Mouse (Mus musculus) forebrain, embryonic 13.5 days (tissue): ENCODE measurements around the gene Ttc16. TPM values are rescaled to one million over a fixed set of nuclear protein-coding genes. Genes with fewer than 3 reads are reported as not detected.

Experiments
- ATAC-seq: fragments of 200-750 bp; cut with Nextera tagmentation; 2 replicates; pipeline ENCODE4 v1.8.0; 2017
- H3K27ac ChIP-seq: fragments of 300-500 bp; sonication (generic); 2 replicates; pipeline ENCODE4 v1.5.1; 2015; ENCODE audit warnings: inconsistent platforms, mild to moderate bottlenecking, moderate library complexity
- H3K27me3 ChIP-seq: fragments of 300-500 bp; sonication (generic); 2 replicates; pipeline ENCODE4 v1.6.1; 2015; ENCODE audit warnings: mild to moderate bottlenecking, inconsistent platforms
- H3K36me3 ChIP-seq: fragments of 300-500 bp; sonication (generic); 2 replicates; pipeline ENCODE4 v1.6.1; 2015; ENCODE audit warnings: mild to moderate bottlenecking, inconsistent platforms; ENCODE audit not compliant: poor library complexity, severe bottlenecking
- H3K4me1 ChIP-seq: fragments of 300-500 bp; sonication (generic); 2 replicates; pipeline ENCODE4 v1.6.1; 2015; ENCODE audit warnings: inconsistent platforms
- H3K4me2 ChIP-seq: fragments of 300-500 bp; sonication (generic); 2 replicates; pipeline ENCODE4 v1.6.1; 2015; ENCODE audit warnings: inconsistent platforms, mild to moderate bottlenecking, moderate library complexity
- H3K4me3 ChIP-seq: fragments of 300-500 bp; sonication (generic); 2 replicates; pipeline ENCODE4 v1.5.1; 2015; ENCODE audit warnings: mild to moderate bottlenecking, inconsistent platforms
- H3K9ac ChIP-seq: fragments of 300-500 bp; sonication (generic); 2 replicates; pipeline ENCODE4 v1.6.1; 2015; ENCODE audit warnings: mild to moderate bottlenecking, inconsistent platforms
- H3K9me3 ChIP-seq: fragments of 300-500 bp; sonication (generic); replicated peaks from 2 replicates; pipeline ENCODE4 v1.6.1; 2016; ENCODE audit warnings: inconsistent platforms
- WGBS: fragments of 180-500 bp; shearing (Covaris S2); methylation state at CpG from one replicate; pipeline ENCODE4 v1.1.7; 2015; 5-methylcytosine and 5-hydroxymethylcytosine counted together
- polyA plus RNA-seq: library from polyadenylated mRNA; unstranded; fragments of >200 nt; fragmentation: Nextera tagmentation; extraction: Ambion mirVana; gene quantifications from 2 replicates; pipeline ENCODE4 v1.2.1, GENCODE M21; 2015

Ttc16 gene
- polyA plus RNA-seq, 1 experiment from 2014 or later = 0.48 TPM

GRCm38 (mm10) chr2:32739311-32739710 is 36.1 kb downstream of the Ttc16 start:
- WGBS = 69% methylated on average over 4 of the region's 4 CpGs
- Histone ChIP-seq H3K4me2 (no peak overlapping the region), H3K4me1 (peaks cover 29% of the 10 kb centered on the region), H3K27ac (no peak overlapping the region), H3K4me3 (no peak overlapping the region), H3K27me3 (no peaks in the 10 kb centered on the region), H3K36me3 (peaks cover 9% of the 10 kb centered on the region; the same call in 1 of the 2 replicates), H3K9ac (0 out of 2 replicates have a peak overlapping the region, but pooled peaks have one; percentile 31), H3K9me3 (no peaks in the 10 kb centered on the region)
- ATAC-seq = no peak

DNA sequence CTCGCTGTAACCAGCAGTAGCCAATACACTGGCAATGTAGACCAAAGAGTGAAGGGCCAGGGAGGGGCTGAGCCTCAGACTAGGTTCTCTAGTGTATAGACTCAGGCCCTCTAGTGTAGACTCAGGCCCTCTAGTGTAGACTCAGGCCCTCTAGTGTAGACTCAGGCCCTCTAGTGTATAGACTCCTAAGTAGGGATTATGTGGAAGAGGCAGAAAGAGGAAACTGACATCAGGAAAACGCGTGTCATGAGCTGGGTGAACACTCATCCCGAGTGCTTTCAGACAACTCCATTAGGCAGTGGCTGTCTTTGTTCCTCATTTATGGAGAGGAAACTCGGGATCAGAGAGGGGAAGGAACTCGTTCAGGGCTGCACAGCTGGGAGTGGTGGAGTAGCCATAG is 38.4 kb downstream of the Ttc16 start:
- H3K9ac ChIP-seq = 0 out of 2 replicates have a peak overlapping the region, but pooled peaks have one; percentile 6
- 52% methylated on average over 6 of the region's 6 CpGs for WGBS
- H3K27me3 ChIP-seq = no peaks in the 10 kb centered on the region; the same call in 1 of the 2 replicates
- H3K4me3 ChIP-seq = no peak overlapping the region
- H3K9me3 ChIP-seq = no peaks in the 10 kb centered on the region
- peaks cover 8% of the 10 kb centered on the region for H3K4me1 ChIP-seq
- H3K36me3 ChIP-seq = no peaks in the 10 kb centered on the region
- H3K27ac ChIP-seq = no peak overlapping the region
- no peak overlapping the region for H3K4me2 ChIP-seq
- no peak for ATAC-seq

- Histone ChIP-seq H3K27me3 (no peaks in the 10 kb centered on the region; the same call in 1 of the 2 replicates), H3K9ac (no peak overlapping the region), H3K36me3 (no peaks in the 10 kb centered on the region), H3K4me3 (no peak overlapping the region), H3K4me1 (peaks cover 8% of the 10 kb centered on the region), H3K9me3 (no peaks in the 10 kb centered on the region), H3K27ac (no peak overlapping the region), H3K4me2 (no peak overlapping the region)
- 43% methylated on average over 3 of the region's 3 CpGs for WGBS
- ATAC-seq = no peak
These were observed 39.1 kb downstream of the Ttc16 start for GRCm38 (mm10) chr2:32736306-32736829.

DNA sequence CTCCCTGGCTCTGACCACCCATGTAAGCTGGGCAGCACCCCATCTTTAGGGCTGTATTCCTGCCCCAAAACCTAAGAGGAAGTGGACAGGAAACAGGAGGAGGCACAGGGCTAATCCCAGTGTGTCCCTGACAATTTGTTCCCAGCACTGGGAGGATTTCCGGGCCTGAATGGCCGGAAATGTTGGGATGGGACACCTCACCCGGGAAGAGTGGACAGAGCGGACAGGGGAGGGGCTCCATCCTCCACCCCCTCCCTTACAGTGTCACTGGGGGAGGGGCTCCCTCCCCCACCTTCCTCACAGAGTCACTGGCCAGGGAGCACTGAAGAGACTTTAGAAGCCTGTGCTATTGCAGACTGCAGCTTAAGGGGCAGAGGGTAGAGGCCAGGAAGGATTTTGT is 40.5 kb downstream of the Ttc16 start:
- no peak for ATAC-seq
- Histone ChIP-seq H3K27me3 (no peaks in the 10 kb centered on the region; the same call in 1 of the 2 replicates), H3K4me2 (no peak overlapping the region), H3K9ac (no peak overlapping the region), H3K27ac (no peak overlapping the region), H3K4me3 (no peak overlapping the region), H3K9me3 (no peaks in the 10 kb centered on the region), H3K4me1 (no peaks in the 10 kb centered on the region), H3K36me3 (no peaks in the 10 kb centered on the region)
- WGBS = 57% methylated on average over 4 of the region's 4 CpGs

GRCm38 (mm10) chr2:32734480-32734879 is 41.0 kb downstream of the Ttc16 start:
- 47% methylated on average over 4 of the region's 4 CpGs for whole genome bisulfite sequencing
- H3K27ac ChIP-seq = no peak overlapping the region
- H3K36me3 ChIP-seq = no peaks in the 10 kb centered on the region

GRCm38 (mm10) chr2:32732695-32733094 is 42.7 kb downstream of the Ttc16 start:
- Histone ChIP-seq H3K27me3 (peaks cover 3% of the 10 kb centered on the region; the same call in 1 of the 2 replicates), H3K9me3 (no peaks in the 10 kb centered on the region), H3K4me3 (no peak overlapping the region), H3K4me1 (no peaks in the 10 kb centered on the region), H3K27ac (no peak overlapping the region), H3K4me2 (no peak overlapping the region), H3K36me3 (no peaks in the 10 kb centered on the region), H3K9ac (no peak overlapping the region)
- ATAC-seq = no peak
- WGBS = 78% methylated on average over 6 of the region's 6 CpGs

More at GRCm38 (mm10) chr2:32734480-32734879, 41.0 kb downstream of the Ttc16 start:
- H3K27me3 ChIP-seq = no peaks in the 10 kb centered on the region; the same call in 1 of the 2 replicates
- H3K4me3 ChIP-seq = no peak overlapping the region
- ATAC-seq = no peak
- H3K9me3 ChIP-seq = no peaks in the 10 kb centered on the region
- H3K4me1 ChIP-seq = no peaks in the 10 kb centered on the region
- H3K4me2 ChIP-seq = no peak overlapping the region
- H3K9ac ChIP-seq = no peak overlapping the region

- no peak for ATAC-seq
- Histone ChIP-seq H3K4me2 (no peak overlapping the region), H3K27ac (no peak overlapping the region), H3K4me1 (peaks cover 3% of the 10 kb centered on the region; the same call in 1 of the 2 replicates), H3K27me3 (peaks cover 3% of the 10 kb centered on the region; the same call in 1 of the 2 replicates), H3K9me3 (no peaks in the 10 kb centered on the region), H3K9ac (peak overlapping the region; percentile 9; the same call in 1 of the 2 replicates), H3K36me3 (no peaks in the 10 kb centered on the region), H3K4me3 (no peak overlapping the region)
- 81% methylated on average over 4 of the region's 4 CpGs for WGBS
These were observed 43.5 kb downstream of the Ttc16 start for GRCm38 (mm10) chr2:32731911-32732310.

DNA sequence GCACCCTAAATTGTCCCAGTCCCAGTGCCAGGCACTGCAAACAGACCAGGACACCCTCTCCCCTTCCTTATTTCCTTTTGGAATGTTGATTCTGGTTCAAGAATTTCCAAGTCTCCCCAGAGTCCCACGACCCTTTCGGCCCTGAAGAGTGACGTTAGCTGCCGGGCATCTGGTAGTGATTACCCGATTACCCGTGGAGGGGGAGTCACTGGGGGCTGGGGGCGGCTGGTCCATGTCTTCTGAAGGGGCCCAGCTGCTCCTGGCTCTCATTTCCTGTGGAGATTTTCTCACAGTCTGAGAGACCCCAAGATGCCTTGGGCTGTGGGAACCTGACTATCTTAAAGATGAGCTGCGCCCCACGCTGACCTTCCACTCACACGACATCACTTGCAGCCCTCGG is 44.6 kb downstream of the Ttc16 start:
- H3K4me3 ChIP-seq = no peak overlapping the region
- no peak overlapping the region for H3K27ac ChIP-seq
- no peaks in the 10 kb centered on the region for H3K9me3 ChIP-seq
- peaks cover 3% of the 10 kb centered on the region; the same call in 1 of the 2 replicates for H3K27me3 ChIP-seq
- H3K36me3 ChIP-seq = no peaks in the 10 kb centered on the region
- WGBS = 64% methylated on average over 11 of the region's 11 CpGs
- H3K9ac ChIP-seq = 0 out of 2 replicates have a peak overlapping the region, but pooled peaks have one; percentile 21
- ATAC-seq = no peak
- H3K4me1 ChIP-seq = peaks cover 3% of the 10 kb centered on the region; the same call in 1 of the 2 replicates
- no peak overlapping the region for H3K4me2 ChIP-seq

- no peak overlapping the region for H3K9ac ChIP-seq
- ATAC-seq = no peak
- H3K4me2 ChIP-seq = no peak overlapping the region
- H3K4me1 ChIP-seq = peaks cover 3% of the 10 kb centered on the region; the same call in 1 of the 2 replicates
- no peak overlapping the region for H3K4me3 ChIP-seq
- WGBS = 76% methylated on average over 4 of the region's 4 CpGs
- peaks cover 3% of the 10 kb centered on the region; the same call in 1 of the 2 replicates for H3K27me3 ChIP-seq
- no peaks in the 10 kb centered on the region for H3K9me3 ChIP-seq
- H3K36me3 ChIP-seq = no peaks in the 10 kb centered on the region
- no peak overlapping the region for H3K27ac ChIP-seq
These were observed 45.9 kb downstream of the Ttc16 start for GRCm38 (mm10) chr2:32729547-32729946.

- Histone ChIP-seq H3K4me1 (peaks cover 3% of the 10 kb centered on the region; the same call in 1 of the 2 replicates), H3K9ac (peak overlapping the region; percentile 5; the same call in 1 of the 2 replicates), H3K4me2 (no peak overlapping the region), H3K27ac (no peak overlapping the region), H3K4me3 (no peak overlapping the region), H3K27me3 (0 out of 2 replicates have a peak, but pooled peaks cover 3% of the 10 kb centered on the region), H3K36me3 (no peaks in the 10 kb centered on the region), H3K9me3 (no peaks in the 10 kb centered on the region)
- no peak for ATAC-seq
- WGBS = 61% methylated on average over 7 of the region's 7 CpGs
These were observed 47.0 kb downstream of the Ttc16 start for GRCm38 (mm10) chr2:32728463-32728862.

DNA sequence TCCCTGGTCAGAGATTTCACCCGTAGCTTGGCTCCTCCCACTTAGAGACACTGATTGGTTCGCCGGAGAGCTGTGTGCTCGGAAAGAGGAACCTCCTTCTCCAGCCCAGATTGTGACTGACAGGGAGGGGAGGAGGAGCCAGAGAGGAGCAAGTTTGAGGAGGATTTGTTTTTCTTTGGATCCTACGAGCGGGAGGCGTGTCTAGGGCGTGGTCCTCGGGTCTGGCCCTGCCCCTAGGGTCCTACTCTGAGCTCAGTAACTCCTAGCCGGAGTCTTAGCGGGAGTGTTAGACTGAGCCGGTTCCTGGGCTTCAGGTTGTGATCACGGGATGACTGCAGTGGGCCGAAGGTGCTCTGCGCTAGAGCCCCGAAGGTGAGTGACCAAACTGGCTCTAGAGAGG is 48.0 kb downstream of the Ttc16 start:
- H3K27ac ChIP-seq = no peak overlapping the region

DNA sequence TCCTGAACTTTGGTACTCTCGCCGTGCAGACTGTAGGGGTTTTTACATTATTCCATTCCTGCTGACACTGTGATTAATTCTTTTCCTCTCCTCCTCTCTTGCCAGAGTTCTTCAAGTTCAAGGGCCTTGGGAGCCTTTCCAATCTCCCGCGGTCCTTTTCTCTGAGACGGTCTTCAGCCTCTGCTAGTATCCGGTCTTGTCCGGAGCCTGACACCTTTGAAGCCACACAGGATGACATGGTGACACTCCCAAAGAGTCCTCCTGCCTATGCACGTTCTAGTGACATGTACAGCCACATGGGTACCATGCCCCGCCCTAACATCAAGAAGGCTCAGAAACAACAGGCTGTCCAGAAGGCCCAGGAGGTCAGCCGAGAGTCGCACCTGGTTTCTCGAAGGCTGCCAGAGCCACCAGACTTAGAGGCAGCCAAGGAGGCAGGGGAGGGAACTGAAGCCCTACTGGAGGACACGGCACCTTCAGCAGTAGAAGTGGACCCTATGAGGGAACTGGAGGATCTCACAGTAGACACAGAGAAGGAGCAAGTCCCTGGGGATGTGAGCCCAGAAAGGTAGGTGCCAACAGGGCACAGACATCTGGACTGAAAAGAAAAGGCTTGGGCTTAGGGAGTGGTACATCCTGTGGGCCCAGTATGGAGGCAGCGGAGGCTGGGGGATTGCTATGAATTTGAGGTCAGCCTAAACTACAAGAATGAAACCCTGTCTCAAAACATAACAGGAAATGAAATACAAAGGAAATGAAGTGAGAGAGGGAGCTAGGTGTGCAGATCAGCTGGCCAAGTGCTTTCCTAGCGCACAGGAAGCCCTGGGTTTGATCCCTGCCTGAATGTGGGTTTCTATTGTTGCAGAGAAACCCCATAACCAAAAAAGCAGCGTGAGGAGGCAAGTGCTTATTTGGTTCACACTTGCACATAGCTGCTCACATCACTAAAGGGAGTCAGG is 50.3 kb downstream of the Ttc16 start:
- Histone ChIP-seq H3K4me1 (peaks cover 3% of the 10 kb centered on the region; the same call in 1 of the 2 replicates), H3K9ac (no peak overlapping the region), H3K27ac (no peak overlapping the region), H3K4me2 (no peak overlapping the region), H3K9me3 (no peaks in the 10 kb centered on the region), H3K4me3 (no peak overlapping the region), H3K27me3 (0 out of 2 replicates have a peak, but pooled peaks cover 3% of the 10 kb centered on the region), H3K36me3 (no peaks in the 10 kb centered on the region)
- ATAC-seq = no peak
- 84% methylated on average over 16 of the region's 16 CpGs for WGBS

More for the DNA sequence above, 48.0 kb downstream of the Ttc16 start:
- H3K27me3 ChIP-seq = 0 out of 2 replicates have a peak, but pooled peaks cover 3% of the 10 kb centered on the region
- H3K9me3 ChIP-seq = no peaks in the 10 kb centered on the region
- H3K4me2 ChIP-seq = peak overlapping the region; percentile 57
- H3K4me3 ChIP-seq = peak overlapping the region; percentile 30
- under 1% methylated on average over 16 of the region's 16 CpGs for WGBS
- peaks cover 3% of the 10 kb centered on the region; the same call in 1 of the 2 replicates for H3K4me1 ChIP-seq
- H3K36me3 ChIP-seq = no peaks in the 10 kb centered on the region
- peak; percentile 98 for ATAC-seq
- H3K9ac ChIP-seq = peak overlapping the region; percentile 50; the same call in 1 of the 2 replicates
